Mouse (Mus musculus) activated CD4-positive, CD25-positive, alpha-beta regulatory T cell (primary cell): ENCODE results near the gene Klk1b4. TPM values are rescaled to one million over a fixed set of nuclear protein-coding genes. Genes with fewer than 3 reads are reported as not detected.

ENCODE experiments used
- polyA plus RNA-seq, 2 experiments: library from polyadenylated mRNA; unstranded; fragments of 100-300 nt; shearing (Covaris generic); gene quantifications; one replicate each; pipeline ENCODE4 v1.2.1; 2017

Gene Klk1b4
- not detected for polyA plus RNA-seq

GRCm38 (mm10) chr7:44207135-44207534, at the start of gene Klk1b4:
Gene Klk1b4 (plus strand): TSS chr7:44207435.

GRCm38 (mm10) chr7:44187936-44188335, 19.3 kb upstream of the Klk1b4 start, which contains the start of gene Klk1b24:
Gene Klk1b24 (plus strand): TSS chr7:44188236.

GRCm38 (mm10) chr7:44197891-44198290, 9.3 kb upstream of the Klk1b4 start, which contains the start of gene Klk1b3:
Gene Klk1b3 (plus strand): TSS chr7:44198191.

GRCm38 (mm10) chr7:44215645-44216044, 8.4 kb downstream of the Klk1b4 start, which contains the start of gene Klk1b5:
Gene Klk1b5 (plus strand): TSS chr7:44215945.

GRCm38 (mm10) chr7:44225076-44225475, 17.8 kb downstream of the Klk1b4 start, which contains the start of gene Klk1:
Gene Klk1 (plus strand): TSS chr7:44225360.

GRCm38 (mm10) chr7:44235909-44236308, 28.7 kb downstream of the Klk1b4 start, which contains the start of gene Gm36864:
Gene Gm36864 (plus strand): TSS chr7:44236177.

GRCm38 (mm10) chr7:44246055-44246983, 39.1 kb downstream of the Klk1b4 start, which contains the start of the genes 1700028J19Rik and 2410002F23Rik:
Gene 1700028J19Rik (minus strand): TSS chr7:44246695.
Gene 2410002F23Rik (plus strand): TSS chr7:44246722.

GRCm38 (mm10) chr7:44257278-44257677, 50.0 kb downstream of the Klk1b4 start, which contains the start of gene Acp4:
Gene Acp4 (minus strand): TSS chr7:44257378.

GRCm38 (mm10) chr7:44261147-44261546, 53.9 kb downstream of the Klk1b4 start, which contains the start of gene Gm15517:
Gene Gm15517 (plus strand): TSS chr7:44261447.

Other genes starting within 250 kb of the Klk1b4 start
- gene Klk1b1, start 240.7 kb upstream of the Klk1b4 start, polyA plus RNA-seq, result not detected
- gene Klk1b9, start 231.4 kb upstream of the Klk1b4 start, polyA plus RNA-seq, result 1 to 10 TPM in 1 of 2 experiments, under 1 TPM in 1; 0.31 to 2.0 TPM
- gene Klk1b11, start 211.6 kb upstream of the Klk1b4 start, polyA plus RNA-seq, result not detected
- not detected for gene Klk1b26, start 195.3 kb upstream of the Klk1b4 start, polyA plus RNA-seq
- gene Klk1b27, start 155.1 kb upstream of the Klk1b4 start, polyA plus RNA-seq, result 1 to 10 TPM; 1.0 to 3.3 TPM
- gene Klk1b21, start 105.1 kb upstream of the Klk1b4 start, polyA plus RNA-seq, result not detected
- gene Klk1b22, start 94.8 kb upstream of the Klk1b4 start, polyA plus RNA-seq, result not detected
- not detected for gene Klk1b16, start 70.7 kb upstream of the Klk1b4 start, polyA plus RNA-seq
- gene Klk1b24, start 19.2 kb upstream of the Klk1b4 start, polyA plus RNA-seq, result not detected
- not detected for gene Klk1b3, start 9.2 kb upstream of the Klk1b4 start, polyA plus RNA-seq
- not detected for gene Klk1b5, start 8.5 kb downstream of the Klk1b4 start, polyA plus RNA-seq
- gene Klk1, start 17.9 kb downstream of the Klk1b4 start, polyA plus RNA-seq, result under 1 TPM in 1 of 2 experiments, not detected in 1; 0.60 TPM
- not detected for gene Gm36864, start 28.7 kb downstream of the Klk1b4 start, polyA plus RNA-seq
- gene 1700028J19Rik, start 39.3 kb downstream of the Klk1b4 start, polyA plus RNA-seq, result 1 to 10 TPM; 1.1 to 2.5 TPM
- 100 to 1,000 TPM in 1 of 2 experiments, 10 to 100 TPM in 1; 86.7 to 118 TPM for gene 2410002F23Rik, start 39.3 kb downstream of the Klk1b4 start, polyA plus RNA-seq
- gene Acp4, start 49.9 kb downstream of the Klk1b4 start, polyA plus RNA-seq, result not detected
- gene Gm15517, start 54.0 kb downstream of the Klk1b4 start, polyA plus RNA-seq, result not detected
- gene Clec11a, start 99.5 kb downstream of the Klk1b4 start, polyA plus RNA-seq, result under 1 TPM; 0.14 to 0.81 TPM
- under 1 TPM; 0.02 to 0.10 TPM for gene Shank1, start 102.8 kb downstream of the Klk1b4 start, polyA plus RNA-seq
- gene Syt3, start 176.7 kb downstream of the Klk1b4 start, polyA plus RNA-seq, result not detected
- gene 1700008O03Rik, start 178.4 kb downstream of the Klk1b4 start, polyA plus RNA-seq, result not detected
- under 1 TPM in 1 of 2 experiments, not detected in 1; 0.14 TPM for gene Lrrc4b, start 221.6 kb downstream of the Klk1b4 start, polyA plus RNA-seq